Mouse (Mus musculus) forebrain, embryonic 10.5 days (tissue): Measurements from ENCODE around the gene Ist1. TPM values are rescaled to one million over a fixed set of nuclear protein-coding genes. Genes with fewer than 3 reads are reported as not detected.

Experiments used
- DNase-seq: peaks from one replicate; pipeline ENCODE4 v3.0.0-alpha.2; 2017; ENCODE audit warnings: low spot score; ENCODE audit errors: extremely low spot score
- H3K27ac ChIP-seq: fragments of 300-500 bp; sonication (generic); 2 replicates; pipeline ENCODE4 v1.5.1; 2016; ENCODE audit warnings: mild to moderate bottlenecking
- H3K27me3 ChIP-seq: fragments of 300-500 bp; sonication (generic); 2 replicates; pipeline ENCODE4 v1.6.1; 2016; ENCODE audit warnings: mild to moderate bottlenecking; ENCODE audit not compliant: poor library complexity, severe bottlenecking
- H3K36me3 ChIP-seq: fragments of 300-500 bp; sonication (generic); replicated peaks from 2 replicates; pipeline ENCODE4 v1.6.1; 2016; ENCODE audit warnings: mild to moderate bottlenecking, moderate library complexity
- H3K4me1 ChIP-seq: fragments of 300-500 bp; sonication (generic); 2 replicates; pipeline ENCODE4 v1.6.1; 2016
- H3K4me3 ChIP-seq: fragments of 300-500 bp; sonication (generic); 2 replicates; pipeline ENCODE4 v1.5.1; 2016; ENCODE audit warnings: mild to moderate bottlenecking, moderate library complexity
- H3K9me3 ChIP-seq: fragments of 300-500 bp; sonication (generic); 2 replicates; pipeline ENCODE4 v1.6.1; 2016; ENCODE audit warnings: mild to moderate bottlenecking, moderate library complexity
- WGBS: fragments of 180-500 bp; shearing (Covaris S2); methylation state at CpG from one replicate; pipeline ENCODE4 v1.1.7; 2016; 5-methylcytosine and 5-hydroxymethylcytosine counted together
- polyA plus RNA-seq: library from polyadenylated mRNA; unstranded; fragments of >200 nt; fragmentation: Nextera tagmentation; extraction: Ambion mirVana; gene quantifications from 2 replicates; pipeline ENCODE4 v1.2.1, GENCODE M21; 2016

Gene Ist1
- polyA plus RNA-seq, 1 experiment from 2014 or later, result 145 TPM

GRCm38 (mm10) chr8:109672656-109673055 is 20.4 kb downstream of the Ist1 start:
- H3K27me3 ChIP-seq, result no peaks in the 10 kb centered on the region
- H3K36me3 ChIP-seq, result peaks cover 99% of the 10 kb centered on the region
- no peak overlapping the region for H3K4me3 ChIP-seq
- no peaks in the 10 kb centered on the region for H3K9me3 ChIP-seq
- no peak overlapping the region for H3K27ac ChIP-seq
- no peak for DNase-seq
- H3K4me1 ChIP-seq, result no peaks in the 10 kb centered on the region
- WGBS, result 93% methylated on average over 5 of the region's 5 CpGs

- Histone ChIP-seq H3K36me3 (peaks cover 46% of the 10 kb centered on the region), H3K9me3 (no peaks in the 10 kb centered on the region), H3K27ac (no peak overlapping the region), H3K4me1 (no peaks in the 10 kb centered on the region), H3K27me3 (no peaks in the 10 kb centered on the region), H3K4me3 (no peak overlapping the region)
- 88% methylated on average over 5 of the region's 5 CpGs for WGBS
- no peak for DNase-seq
These were observed 26.4 kb downstream of the Ist1 start for GRCm38 (mm10) chr8:109666616-109667015.

GRCm38 (mm10) chr8:109662328-109662727 is 30.7 kb downstream of the Ist1 start:
- 83% methylated on average over 3 of the region's 3 CpGs for WGBS
- no peak overlapping the region for H3K27ac ChIP-seq

GRCm38 (mm10) chr8:109656860-109657259 is 36.2 kb downstream of the Ist1 start:
- Histone ChIP-seq H3K27ac (no peak overlapping the region), H3K36me3 (no peaks in the 10 kb centered on the region), H3K4me3 (no peak overlapping the region), H3K4me1 (no peaks in the 10 kb centered on the region), H3K27me3 (no peaks in the 10 kb centered on the region), H3K9me3 (no peaks in the 10 kb centered on the region)
- WGBS, result 89% methylated on average over 3 of the region's 3 CpGs
- DNase-seq, result no peak

More at GRCm38 (mm10) chr8:109662328-109662727, 30.7 kb downstream of the Ist1 start:
- H3K4me1 ChIP-seq, result no peaks in the 10 kb centered on the region
- no peaks in the 10 kb centered on the region for H3K9me3 ChIP-seq
- H3K4me3 ChIP-seq, result no peak overlapping the region
- no peaks in the 10 kb centered on the region for H3K27me3 ChIP-seq
- DNase-seq, result no peak
- 0 out of 2 replicates have a peak, but pooled peaks cover 4% of the 10 kb centered on the region for H3K36me3 ChIP-seq

GRCm38 (mm10) chr8:109650801-109651200 is 42.3 kb downstream of the Ist1 start:
- no peaks in the 10 kb centered on the region for H3K4me1 ChIP-seq
- WGBS, result 81% methylated on average over 10 of the region's 10 CpGs
- no peaks in the 10 kb centered on the region for H3K27me3 ChIP-seq

GRCm38 (mm10) chr8:109648469-109648868 is 44.6 kb downstream of the Ist1 start:
- Histone ChIP-seq H3K27ac (no peak overlapping the region), H3K4me3 (no peak overlapping the region), H3K27me3 (no peaks in the 10 kb centered on the region), H3K9me3 (no peaks in the 10 kb centered on the region), H3K36me3 (no peaks in the 10 kb centered on the region), H3K4me1 (no peaks in the 10 kb centered on the region)
- WGBS, result 91% methylated on average over 7 of the region's 7 CpGs
- no peak for DNase-seq

More at GRCm38 (mm10) chr8:109650801-109651200, 42.3 kb downstream of the Ist1 start:
- no peak for DNase-seq
- no peak overlapping the region for H3K4me3 ChIP-seq
- H3K27ac ChIP-seq, result no peak overlapping the region
- no peaks in the 10 kb centered on the region for H3K36me3 ChIP-seq
- H3K9me3 ChIP-seq, result no peaks in the 10 kb centered on the region

- Histone ChIP-seq H3K36me3 (no peaks in the 10 kb centered on the region), H3K27ac (no peak overlapping the region), H3K27me3 (no peaks in the 10 kb centered on the region), H3K9me3 (no peaks in the 10 kb centered on the region), H3K4me1 (no peaks in the 10 kb centered on the region), H3K4me3 (no peak overlapping the region)
- 85% methylated on average over 11 of the region's 11 CpGs for WGBS
- DNase-seq, result no peak
These were observed 45.7 kb downstream of the Ist1 start for GRCm38 (mm10) chr8:109647331-109647730.

- H3K4me3 ChIP-seq, result no peak overlapping the region
- no peaks in the 10 kb centered on the region for H3K9me3 ChIP-seq
- no peak for DNase-seq
- H3K27ac ChIP-seq, result no peak overlapping the region
- no peaks in the 10 kb centered on the region for H3K27me3 ChIP-seq
- 86% methylated on average over 5 of the region's 5 CpGs for WGBS
- H3K4me1 ChIP-seq, result no peaks in the 10 kb centered on the region
- H3K36me3 ChIP-seq, result no peaks in the 10 kb centered on the region
These were observed 51.8 kb downstream of the Ist1 start for GRCm38 (mm10) chr8:109641236-109641635.

GRCm38 (mm10) chr8:109640410-109640809 is 52.6 kb downstream of the Ist1 start:
- H3K36me3 ChIP-seq, result no peaks in the 10 kb centered on the region
- H3K4me3 ChIP-seq, result no peak overlapping the region
- H3K4me1 ChIP-seq, result no peaks in the 10 kb centered on the region
- 66% methylated on average over 7 of the region's 7 CpGs for WGBS
- no peaks in the 10 kb centered on the region for H3K27me3 ChIP-seq
- H3K27ac ChIP-seq, result no peak overlapping the region
- DNase-seq, result no peak
- no peaks in the 10 kb centered on the region for H3K9me3 ChIP-seq

GRCm38 (mm10) chr8:109638851-109639250 is 54.2 kb downstream of the Ist1 start:
- Histone ChIP-seq H3K36me3 (no peaks in the 10 kb centered on the region), H3K4me1 (no peaks in the 10 kb centered on the region), H3K9me3 (no peaks in the 10 kb centered on the region), H3K4me3 (no peak overlapping the region), H3K27me3 (no peaks in the 10 kb centered on the region), H3K27ac (no peak overlapping the region)
- DNase-seq, result no peak
- WGBS, result 84% methylated on average over 5 of the region's 5 CpGs

- WGBS, result 92% methylated on average over 8 of the region's 8 CpGs
- Histone ChIP-seq H3K9me3 (no peaks in the 10 kb centered on the region), H3K36me3 (no peaks in the 10 kb centered on the region), H3K27me3 (no peaks in the 10 kb centered on the region), H3K4me3 (no peak overlapping the region), H3K4me1 (no peaks in the 10 kb centered on the region), H3K27ac (no peak overlapping the region)
- no peak for DNase-seq
These were observed 57.9 kb downstream of the Ist1 start for GRCm38 (mm10) chr8:109635146-109635545.

- Histone ChIP-seq H3K4me3 (no peak overlapping the region), H3K9me3 (no peaks in the 10 kb centered on the region), H3K36me3 (no peaks in the 10 kb centered on the region), H3K27me3 (no peaks in the 10 kb centered on the region), H3K27ac (no peak overlapping the region), H3K4me1 (no peaks in the 10 kb centered on the region)
- no peak for DNase-seq
- 85% methylated on average over 5 of the region's 5 CpGs for WGBS
These were observed 60.6 kb downstream of the Ist1 start for GRCm38 (mm10) chr8:109632498-109632897.

GRCm38 (mm10) chr8:109628638-109629037 is 64.4 kb downstream of the Ist1 start:
- no peak for DNase-seq
- H3K9me3 ChIP-seq, result peaks cover 6% of the 10 kb centered on the region; the same call in 1 of the 2 replicates
- no peaks in the 10 kb centered on the region for H3K27me3 ChIP-seq
- H3K4me1 ChIP-seq, result no peaks in the 10 kb centered on the region
- H3K36me3 ChIP-seq, result no peaks in the 10 kb centered on the region
- H3K27ac ChIP-seq, result no peak overlapping the region
- WGBS, result 81% methylated on average over 6 of the region's 6 CpGs
- no peak overlapping the region for H3K4me3 ChIP-seq
